Mouse (Mus musculus): ENCODE data around the gene Rps21. TPM values are rescaled to one million over a fixed set of nuclear protein-coding genes. Genes with fewer than 3 reads are reported as not detected.

Rps21 gene
- 1,000 to 10,000 TPM; 1,053 to 1,596 (median 1,304) TPM for polyA plus RNA-seq (2017; shearing (Covaris generic))

- peak; percentile 95 for ATAC-seq
Measured at GRCm38 (mm10) chr2:180257001-180257521, at the start of gene Rps21. Rps21 (plus strand) TSS chr2:180257377.

GRCm38 (mm10) chr2:180207840-180208239 is 49.3 kb upstream of the Rps21 start:
- no peak for ATAC-seq

- no peak for ATAC-seq
Measured at GRCm38 (mm10) chr2:180208976-180209375, 48.2 kb upstream of the Rps21 start.

DNA sequence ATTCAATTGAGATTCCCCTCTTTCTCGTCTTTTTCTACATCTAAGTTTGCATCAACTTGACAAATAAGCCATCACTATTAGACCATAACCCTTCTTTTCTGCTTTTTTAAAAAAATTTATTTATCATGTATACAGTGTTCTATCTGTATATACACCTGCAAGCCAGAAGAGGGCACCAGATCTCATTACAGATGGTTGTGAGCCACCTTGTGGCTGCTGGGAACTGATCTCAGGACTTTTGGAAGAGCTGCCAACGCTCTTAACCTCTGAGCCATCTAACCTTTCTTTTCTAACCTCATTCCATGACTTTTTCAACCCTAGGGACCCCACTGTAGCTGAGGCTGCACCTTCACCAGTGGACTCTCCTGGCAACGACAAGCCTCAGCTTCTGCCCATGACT is 44.9 kb upstream of the Rps21 start:
- ATAC-seq = no peak

GRCm38 (mm10) chr2:180214352-180214978 is 42.7 kb upstream of the Rps21 start:
- ATAC-seq = no peak

DNA sequence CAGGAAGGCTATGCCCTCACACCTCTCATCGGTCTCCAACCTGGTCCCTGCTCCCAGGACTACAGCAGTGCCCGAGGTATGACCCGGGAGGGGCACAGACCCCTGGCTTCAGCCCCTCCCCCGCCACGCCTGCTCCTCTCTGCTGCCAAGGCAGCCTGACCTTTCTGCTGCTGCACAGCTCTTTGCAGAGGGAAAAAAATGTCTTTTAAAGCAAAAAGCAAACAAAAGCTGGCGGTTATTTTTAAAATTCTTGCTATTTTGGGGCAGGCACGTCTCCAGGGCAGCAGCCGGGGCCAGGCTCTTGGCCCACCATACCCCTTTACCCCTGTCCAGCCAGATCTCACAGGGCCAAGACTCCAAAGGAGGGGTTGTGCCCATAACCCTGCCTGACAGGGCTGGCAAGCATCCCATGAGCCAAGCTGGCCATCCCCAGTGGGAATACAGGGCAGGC is 42.1 kb upstream of the Rps21 start:
- no peak for ATAC-seq

- ATAC-seq = no peak
Measured at GRCm38 (mm10) chr2:180215951-180216350, 41.2 kb upstream of the Rps21 start.

GRCm38 (mm10) chr2:180216921-180217320 is 40.3 kb upstream of the Rps21 start:
- ATAC-seq = no peak

DNA sequence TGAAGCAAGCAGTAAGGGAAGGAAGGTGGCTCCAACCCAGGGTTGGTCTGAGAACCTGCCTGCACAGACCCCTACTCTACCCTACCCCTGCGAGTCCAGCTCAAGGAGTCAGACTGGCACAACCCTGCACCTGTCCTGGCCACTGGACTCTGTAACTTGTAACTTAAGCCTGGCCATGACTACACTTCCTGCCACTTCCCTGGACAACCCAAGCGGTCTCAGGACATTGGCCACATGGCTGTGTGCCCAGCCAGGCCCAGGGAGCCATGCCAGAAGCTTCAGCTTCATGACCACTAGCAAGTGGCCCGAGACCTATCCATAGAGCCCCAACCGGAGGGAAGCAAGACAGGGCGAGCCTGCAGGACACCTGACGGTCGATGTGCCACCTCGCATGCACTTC is 39.6 kb upstream of the Rps21 start:
- ATAC-seq = no peak

DNA sequence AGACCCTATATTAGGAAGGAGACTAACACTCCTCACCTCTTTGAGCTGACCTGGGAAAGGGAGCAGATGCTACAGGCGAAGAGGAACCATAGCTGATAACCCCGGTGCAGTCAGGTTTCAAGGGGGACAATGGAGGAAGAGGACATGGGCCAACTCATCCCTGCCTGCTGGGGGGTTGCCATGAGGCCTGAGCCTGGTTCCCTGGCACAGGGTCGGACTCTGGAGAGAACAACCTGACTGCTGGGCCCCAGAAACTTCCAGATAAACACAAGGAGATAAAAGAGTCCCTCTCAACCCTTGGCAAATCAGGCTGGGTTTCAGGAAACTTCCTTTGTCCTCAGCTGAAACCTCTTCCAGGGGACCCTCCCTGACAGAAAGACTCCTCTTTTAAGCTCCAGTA is 38.9 kb upstream of the Rps21 start:
- no peak for ATAC-seq

GRCm38 (mm10) chr2:180218677-180219076 is 38.5 kb upstream of the Rps21 start:
- ATAC-seq = no peak

GRCm38 (mm10) chr2:180219145-180219943 is 37.8 kb upstream of the Rps21 start:
- no peak for ATAC-seq

DNA sequence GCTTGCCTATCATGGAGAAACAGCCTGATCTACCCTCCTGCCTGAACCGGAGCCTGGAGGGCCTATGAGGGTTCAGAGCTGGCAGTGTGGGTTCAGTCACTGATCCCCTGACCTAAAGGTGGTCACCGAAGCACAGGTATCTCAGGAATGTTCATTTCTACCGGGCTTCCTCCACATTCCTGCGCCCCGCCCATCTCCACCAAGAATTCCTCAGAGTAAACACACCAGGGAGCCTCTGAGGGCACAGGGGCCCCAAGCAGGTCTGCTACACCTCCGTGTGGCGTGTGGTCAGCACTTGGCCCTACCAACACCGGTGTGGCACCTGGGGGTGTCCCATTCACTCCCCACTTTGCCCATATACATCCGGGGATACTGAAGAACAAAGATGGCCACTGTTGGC is 37.0 kb upstream of the Rps21 start:
- no peak for ATAC-seq

- no peak for ATAC-seq
Measured at GRCm38 (mm10) chr2:180221051-180221450, 36.1 kb upstream of the Rps21 start.

DNA sequence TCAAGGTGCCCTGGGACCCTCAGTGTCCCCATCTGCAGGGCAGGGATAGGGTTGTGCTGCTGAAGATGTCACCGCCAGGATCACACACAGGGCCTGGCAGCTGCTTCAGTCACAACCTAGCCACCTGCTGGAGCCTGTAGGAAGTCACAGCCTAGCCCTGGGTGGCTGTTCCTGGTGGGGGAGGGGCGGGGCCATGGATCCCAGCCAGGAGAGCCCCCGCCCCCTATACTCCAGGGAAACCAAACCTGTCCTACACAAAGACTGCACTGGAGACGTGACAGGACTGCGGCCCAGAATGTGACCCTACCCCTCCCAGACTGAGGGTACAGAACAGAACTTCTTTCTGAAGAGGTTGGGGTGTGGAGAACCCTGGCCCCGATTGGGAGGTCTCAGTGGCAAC is 34.9 kb upstream of the Rps21 start:
- ATAC-seq = no peak

DNA sequence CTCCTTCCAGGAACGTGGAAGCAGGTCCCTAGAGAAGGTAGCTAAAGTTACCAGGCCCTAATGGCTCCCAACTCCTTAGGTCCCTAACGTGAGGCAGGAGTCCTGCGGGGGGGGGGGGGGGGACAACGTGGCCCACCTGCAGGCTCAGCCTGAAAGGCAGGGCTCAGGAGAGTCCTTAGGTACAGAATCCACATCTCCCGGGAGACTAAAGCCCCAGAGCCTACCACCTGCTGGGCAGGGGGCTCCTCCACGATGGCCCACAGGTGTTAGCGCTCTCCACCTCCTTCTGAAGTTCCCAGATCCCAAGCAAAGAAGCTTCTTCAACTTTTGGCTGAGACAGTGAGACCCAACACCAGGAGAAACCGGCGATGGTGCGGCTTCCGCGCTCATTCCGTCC is 32.5 kb upstream of the Rps21 start:
- ATAC-seq = no peak

DNA sequence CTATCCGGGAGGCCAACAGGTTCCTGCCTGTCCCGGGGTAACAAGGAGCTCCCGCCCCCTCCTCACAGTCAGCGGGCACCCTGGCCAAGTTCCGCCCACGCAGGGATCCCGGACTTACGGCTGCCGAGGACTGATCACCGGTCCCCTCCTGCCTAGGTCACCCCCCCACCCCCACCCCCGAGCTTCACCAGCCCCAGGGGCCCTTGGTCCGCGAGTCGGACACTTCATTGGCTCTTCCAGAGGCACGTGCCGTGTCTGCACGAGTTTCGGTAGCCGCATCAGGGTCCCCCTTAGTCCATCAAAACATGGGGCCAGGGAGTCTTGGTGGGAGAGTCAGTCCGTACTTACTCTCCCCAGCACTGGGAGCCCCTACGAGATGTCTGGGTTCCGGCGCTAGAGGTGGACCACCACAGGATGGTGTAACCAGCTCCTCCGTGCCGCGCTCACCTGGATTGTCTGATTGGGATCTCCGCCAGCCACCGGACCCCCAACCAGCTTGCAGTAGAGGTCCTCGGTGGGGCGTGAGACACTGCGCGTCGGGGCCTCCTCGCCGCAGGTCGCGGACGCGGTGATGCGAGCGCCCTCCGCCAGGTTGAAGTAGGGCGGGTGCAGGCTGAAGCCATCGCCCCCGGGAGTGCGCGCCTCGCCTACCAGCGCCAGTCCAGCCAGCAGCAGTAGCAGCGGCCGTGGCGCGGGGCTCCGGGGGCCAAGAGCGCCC is 32.0 kb upstream of the Rps21 start:
- ATAC-seq = peak; percentile 48

DNA sequence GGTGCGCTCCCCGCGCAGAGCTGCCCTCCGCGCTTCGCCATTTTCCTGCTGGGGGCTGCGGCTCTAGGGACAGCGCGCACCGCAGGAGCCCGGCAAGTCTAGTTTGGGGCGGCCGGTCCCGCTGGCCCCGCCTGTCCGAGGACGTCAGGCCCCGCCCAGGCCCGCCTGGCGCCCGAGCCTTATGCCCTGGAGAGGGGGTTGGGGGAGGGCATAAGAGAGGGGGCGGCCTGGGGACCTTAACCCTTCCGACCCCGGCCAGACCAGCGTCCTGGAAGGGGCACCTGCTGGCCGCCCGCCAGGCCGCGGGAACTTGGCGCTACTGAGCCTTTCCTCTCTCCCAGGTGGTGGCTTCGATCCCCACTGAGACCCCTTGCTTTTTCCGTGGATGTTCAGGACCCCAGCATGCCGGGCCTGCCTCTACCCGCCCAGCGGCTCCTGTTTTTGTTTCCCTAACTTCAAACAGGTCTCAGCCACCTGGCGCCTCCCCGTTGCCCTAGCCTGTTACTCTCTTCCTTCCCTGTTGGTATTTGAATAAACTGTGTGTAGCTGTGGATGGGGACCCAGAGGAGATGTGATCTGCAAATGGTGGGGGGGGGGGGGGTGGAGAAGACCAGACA is 31.3 kb upstream of the Rps21 start, which contains the start of gene Lama5:
Gene Lama5 (minus strand): TSS at position 98 of the 617 bp plus-strand sequence.
- peak; percentile 43 for ATAC-seq

- ATAC-seq = no peak
Measured at GRCm38 (mm10) chr2:180227262-180228059, 29.7 kb upstream of the Rps21 start.

- no peak for ATAC-seq
Measured at GRCm38 (mm10) chr2:180228060-180228458, 29.1 kb upstream of the Rps21 start.

DNA sequence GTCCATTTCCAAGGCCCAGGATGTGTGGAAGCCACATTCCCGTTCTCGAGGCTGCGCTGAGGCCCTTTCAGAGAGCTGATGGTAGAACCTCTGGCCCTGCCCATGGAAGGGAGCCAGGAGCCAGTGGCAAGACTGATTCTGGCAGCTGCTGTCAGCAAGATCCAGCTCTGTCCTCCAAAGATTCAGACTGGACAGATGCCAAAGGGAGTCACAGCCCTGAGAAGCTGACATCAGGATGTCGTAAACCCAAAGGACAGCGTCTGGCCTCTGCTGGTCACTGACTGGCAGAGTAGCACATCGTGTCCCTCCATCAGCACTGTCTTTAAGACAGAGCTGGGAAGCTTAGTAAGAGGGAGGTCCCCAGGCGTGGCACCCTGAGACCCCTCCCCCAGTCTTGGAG is 28.6 kb upstream of the Rps21 start:
- no peak for ATAC-seq

- ATAC-seq = no peak
Measured at GRCm38 (mm10) chr2:180229129-180229528, 28.0 kb upstream of the Rps21 start.

All from inflammation-experienced regulatory T-cells, adult 6 months (primary cell).